Mouse (Mus musculus): ENCODE data around the gene Enox1. TPM values are rescaled to one million over a fixed set of nuclear protein-coding genes. Genes with fewer than 3 reads are reported as not detected.

The Enox1 gene
- polyA plus RNA-seq, 1 experiment from 2014 or later = 0.09 TPM

GRCm38 (mm10) chr14:77577481-77578251 is 421.1 kb downstream of the Enox1 start:
- no peak for ATAC-seq

GRCm38 (mm10) chr14:77578355-77578754 is 421.8 kb downstream of the Enox1 start:
- Histone ChIP-seq H3K9ac (replicated peaks) (no peak overlapping the region), H3K4me3 (ENCODE audit: low read depth, low read length) (no peak overlapping the region), H3K27ac (ENCODE audit: low read depth) (no peak overlapping the region), H3K36me3 (replicated peaks; ENCODE audit: insufficient read depth, low read length) (no peaks in the 10 kb centered on the region), H3K9me3 (ENCODE audit: low read length) (no peaks in the 10 kb centered on the region), H3K27me3 (ENCODE audit: insufficient read depth, low read length) (no peaks in the 10 kb centered on the region), H3K4me1 (ENCODE audit: insufficient read depth) (0 out of 2 replicates have a peak, but pooled peaks cover 6% of the 10 kb centered on the region), H3K4me2 (ENCODE audit: low read depth, low read length) (no peak overlapping the region)
- ATAC-seq = no peak
- 73% methylated on average over 7 of the region's 7 CpGs for WGBS (ENCODE audit: insufficient replicate concordance)
- TF ChIP-seq EP300 (IDR thresholded peaks at IDR 0.05; ENCODE audit: low read depth) = no peak
- DNase-seq = no peak

More at GRCm38 (mm10) chr14:77577481-77578251, 421.1 kb downstream of the Enox1 start:
- TF ChIP-seq CTCF (IDR thresholded peaks at IDR 0.05; ENCODE audit: low read depth) = no peak
- no peak for TF ChIP-seq EP300 (IDR thresholded peaks at IDR 0.05; ENCODE audit: low read depth)
- no peak overlapping the region for H3K9ac ChIP-seq (replicated peaks)
- H3K36me3 ChIP-seq (replicated peaks; ENCODE audit: insufficient read depth, low read length) = no peaks in the 10 kb centered on the region
- H3K4me1 ChIP-seq (ENCODE audit: insufficient read depth) = 0 out of 2 replicates have a peak, but pooled peaks cover 6% of the 10 kb centered on the region
- no peaks in the 10 kb centered on the region for H3K9me3 ChIP-seq (ENCODE audit: low read length)
- no peak overlapping the region for H3K4me2 ChIP-seq (ENCODE audit: low read depth, low read length)
- DNase-seq = no peak
- no peak overlapping the region for H3K4me3 ChIP-seq (ENCODE audit: low read depth, low read length)
- WGBS (ENCODE audit: insufficient replicate concordance) = 84% methylated on average over 18 of the region's 18 CpGs
- no peaks in the 10 kb centered on the region for H3K27me3 ChIP-seq (ENCODE audit: insufficient read depth, low read length)
- H3K27ac ChIP-seq (ENCODE audit: low read depth) = no peak overlapping the region

- ATAC-seq (no peak), DNase-seq (no peak)
- WGBS (ENCODE audit: insufficient replicate concordance) = 59% methylated on average over 14 of the region's 14 CpGs
- Histone ChIP-seq H3K4me2 (ENCODE audit: low read depth, low read length) (no peak overlapping the region), H3K9ac (replicated peaks) (no peak overlapping the region), H3K4me3 (ENCODE audit: low read depth, low read length) (no peak overlapping the region), H3K27ac (ENCODE audit: low read depth) (no peak overlapping the region), H3K27me3 (ENCODE audit: insufficient read depth, low read length) (no peaks in the 10 kb centered on the region), H3K4me1 (ENCODE audit: insufficient read depth) (0 out of 2 replicates have a peak, but pooled peaks cover 6% of the 10 kb centered on the region), H3K36me3 (replicated peaks; ENCODE audit: insufficient read depth, low read length) (no peaks in the 10 kb centered on the region), H3K9me3 (ENCODE audit: low read length) (no peaks in the 10 kb centered on the region)
- TF ChIP-seq CTCF (IDR thresholded peaks at IDR 0.05; ENCODE audit: low read depth) (no peak), EP300 (IDR thresholded peaks at IDR 0.05; ENCODE audit: low read depth) (no peak)
These were observed 423.8 kb downstream of the Enox1 start for GRCm38 (mm10) chr14:77580106-77580936.

GRCm38 (mm10) chr14:77580937-77581270 is 424.3 kb downstream of the Enox1 start:
- no peak overlapping the region for H3K4me3 ChIP-seq (ENCODE audit: low read depth, low read length)
- TF ChIP-seq EP300 (IDR thresholded peaks at IDR 0.05; ENCODE audit: low read depth) (no peak), CTCF (IDR thresholded peaks at IDR 0.05; ENCODE audit: low read depth) (no peak)
- H3K27me3 ChIP-seq (ENCODE audit: insufficient read depth, low read length) = no peaks in the 10 kb centered on the region
- DNase-seq (no peak), ATAC-seq (no peak)
- H3K9ac ChIP-seq (replicated peaks) = no peak overlapping the region
- 43% methylated on average over 5 of the region's 5 CpGs for WGBS (ENCODE audit: insufficient replicate concordance)
- H3K4me2 ChIP-seq (ENCODE audit: low read depth, low read length) = no peak overlapping the region
- H3K4me1 ChIP-seq (ENCODE audit: insufficient read depth) = 0 out of 2 replicates have a peak, but pooled peaks cover 6% of the 10 kb centered on the region
- no peaks in the 10 kb centered on the region for H3K9me3 ChIP-seq (ENCODE audit: low read length)
- no peak overlapping the region for H3K27ac ChIP-seq (ENCODE audit: low read depth)
- no peaks in the 10 kb centered on the region for H3K36me3 ChIP-seq (replicated peaks; ENCODE audit: insufficient read depth, low read length)

GRCm38 (mm10) chr14:77581616-77582015 is 425.1 kb downstream of the Enox1 start:
- Histone ChIP-seq H3K27me3 (ENCODE audit: insufficient read depth, low read length) (no peaks in the 10 kb centered on the region), H3K9ac (replicated peaks) (no peak overlapping the region), H3K4me1 (ENCODE audit: insufficient read depth) (0 out of 2 replicates have a peak, but pooled peaks cover 6% of the 10 kb centered on the region), H3K27ac (ENCODE audit: low read depth) (no peak overlapping the region), H3K36me3 (replicated peaks; ENCODE audit: insufficient read depth, low read length) (no peaks in the 10 kb centered on the region), H3K4me2 (ENCODE audit: low read depth, low read length) (no peak overlapping the region), H3K4me3 (ENCODE audit: low read depth, low read length) (no peak overlapping the region), H3K9me3 (ENCODE audit: low read length) (no peaks in the 10 kb centered on the region)
- ATAC-seq (no peak), DNase-seq (no peak)
- TF ChIP-seq EP300 (IDR thresholded peaks at IDR 0.05; ENCODE audit: low read depth) = no peak
- TF ChIP-seq CTCF (IDR thresholded peaks at IDR 0.05; ENCODE audit: low read depth) = no peak
- 77% methylated on average over 6 of the region's 6 CpGs for WGBS (ENCODE audit: insufficient replicate concordance)

GRCm38 (mm10) chr14:77584426-77584825 is 427.9 kb downstream of the Enox1 start:
- no peak for ATAC-seq
- WGBS (ENCODE audit: insufficient replicate concordance) = 87% methylated on average over 5 of the region's 5 CpGs
- Histone ChIP-seq H3K27ac (ENCODE audit: low read depth) (no peak overlapping the region), H3K27me3 (ENCODE audit: insufficient read depth, low read length) (no peaks in the 10 kb centered on the region), H3K4me3 (ENCODE audit: low read depth, low read length) (no peak overlapping the region), H3K9me3 (ENCODE audit: low read length) (no peaks in the 10 kb centered on the region), H3K36me3 (replicated peaks; ENCODE audit: insufficient read depth, low read length) (no peaks in the 10 kb centered on the region), H3K4me2 (ENCODE audit: low read depth, low read length) (no peak overlapping the region), H3K4me1 (ENCODE audit: insufficient read depth) (0 out of 2 replicates have a peak, but pooled peaks cover 6% of the 10 kb centered on the region), H3K9ac (replicated peaks) (no peak overlapping the region)
- DNase-seq = no peak
- no peak for TF ChIP-seq CTCF (IDR thresholded peaks at IDR 0.05; ENCODE audit: low read depth)
